Mouse (Mus musculus) heart, postnatal 14 days (tissue): ENCODE data around the gene Erc2. TPM values are rescaled to one million over a fixed set of nuclear protein-coding genes. Genes with fewer than 3 reads are reported as not detected.

ENCODE experiments used
- DNase-seq, 2 experiments: peaks; one replicate each; pipeline ENCODE4 v3.0.0; 2021 to 2022
- intact Hi-C: fragments of 180-260 bp; cut with DNase I; formaldehyde crosslinking; loops from one replicate; pipeline ENCODE4 v1.15.1; 2025
- total RNA-seq, 2 experiments: library from RNA; stranded (reverse); gene quantifications; 2 replicates each; pipeline ENCODE4 v1.2.3; 2021

The Erc2 gene
- total RNA-seq, 2 experiments from 2014 or later = 0.54 to 1.6 TPM

DNA sequence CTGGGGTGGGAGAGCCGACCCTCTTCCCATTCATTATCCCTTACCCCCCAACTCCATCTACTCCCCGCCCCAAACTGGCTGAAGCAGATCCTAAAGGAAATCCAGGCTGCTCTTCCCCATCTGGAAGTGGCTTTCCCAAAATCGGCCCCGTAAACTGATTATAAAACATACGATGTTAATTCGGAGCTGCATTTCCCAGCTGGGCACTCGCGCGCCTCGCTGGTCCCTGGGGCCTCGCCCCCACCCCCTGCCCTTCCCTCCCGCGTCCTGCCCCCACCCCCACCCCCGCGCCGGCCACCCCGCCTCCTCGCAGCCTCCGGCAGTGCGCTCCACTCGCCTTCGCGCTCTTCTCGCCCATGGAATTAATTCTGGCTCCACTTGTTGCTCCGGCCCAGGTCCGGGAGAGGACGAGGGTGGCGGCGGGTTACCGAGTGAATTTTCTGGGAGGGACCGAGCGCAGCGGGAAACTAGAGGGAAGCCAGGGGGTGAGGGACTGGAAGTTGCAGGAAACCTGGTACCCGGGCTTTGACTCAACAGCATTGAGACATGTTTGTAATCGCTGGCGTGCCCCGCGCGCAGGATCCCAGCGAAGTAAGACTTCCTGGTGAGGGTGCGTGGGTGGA is 888.9 kb downstream of the Erc2 start:
- peak in 1 of 2 experiments; percentile 26 for DNase-seq
- intact Hi-C loops = loop anchor here (10.0 kb wide), 1 partner anchor 934 kb away; no protein-coding TSS in a partner anchor

DNA sequence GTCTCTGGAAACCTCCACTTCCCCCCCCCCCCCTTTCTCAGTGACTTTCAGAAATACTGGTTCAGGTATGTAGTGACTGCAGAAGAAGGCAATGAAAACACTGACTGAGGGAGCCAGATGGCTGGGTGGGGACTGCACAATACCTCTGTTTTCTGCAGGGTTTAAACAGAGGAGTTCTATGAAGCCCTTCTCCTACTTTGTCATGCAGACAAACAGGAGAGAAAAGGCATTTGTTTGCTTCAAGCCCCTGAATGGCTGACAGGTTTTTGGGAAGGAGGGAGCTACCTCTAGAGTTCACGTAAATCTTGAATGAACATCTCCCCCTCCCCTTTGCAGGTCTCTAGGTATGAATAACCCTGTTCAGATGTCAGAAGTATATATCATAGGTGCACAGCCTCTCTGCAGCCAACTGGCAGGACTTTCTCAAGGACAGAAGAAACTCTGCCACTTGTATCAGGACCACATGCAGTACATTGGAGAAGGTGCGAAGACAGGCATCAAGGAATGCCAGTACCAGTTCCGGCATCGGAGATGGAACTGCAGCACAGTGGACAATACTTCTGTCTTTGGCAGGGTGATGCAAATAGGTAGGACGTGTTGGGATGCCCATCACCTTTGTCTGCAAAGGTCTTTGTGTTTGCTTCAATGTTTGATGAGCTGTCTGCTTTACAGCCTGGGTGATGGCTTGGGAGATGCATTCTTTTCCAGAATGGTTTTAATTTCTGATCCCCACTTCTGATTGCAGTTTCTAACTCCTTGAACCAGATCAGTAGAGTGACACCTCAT is 890.8 kb downstream of the Erc2 start:
- DNase-seq = no peak
- intact Hi-C loops = loop anchor here (10.0 kb wide), 1 partner anchor 932 kb away; no protein-coding TSS in a partner anchor

DNA sequence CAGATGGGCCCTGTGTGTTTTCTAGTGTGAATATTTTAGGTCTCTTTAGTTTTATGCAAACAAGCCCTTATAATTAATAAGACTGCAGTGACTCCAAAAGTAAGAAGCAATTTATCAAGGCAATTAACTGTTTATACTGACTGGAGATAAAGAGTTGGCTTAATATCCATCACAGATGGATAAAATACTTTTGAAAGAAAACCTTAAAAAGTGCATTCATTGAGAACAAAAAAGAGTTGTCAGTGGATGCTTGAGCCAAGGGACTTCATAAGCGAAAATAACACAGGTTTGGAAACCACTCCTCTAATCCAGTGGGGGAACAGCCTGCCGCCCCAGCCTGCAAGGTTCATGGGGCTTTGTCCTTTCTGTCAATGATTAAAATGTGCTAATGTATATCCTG is 891.9 kb downstream of the Erc2 start:
- intact Hi-C loops = loop anchor here (10.0 kb wide), 1 partner anchor 931 kb away; no protein-coding TSS in a partner anchor
- no peak for DNase-seq

DNA sequence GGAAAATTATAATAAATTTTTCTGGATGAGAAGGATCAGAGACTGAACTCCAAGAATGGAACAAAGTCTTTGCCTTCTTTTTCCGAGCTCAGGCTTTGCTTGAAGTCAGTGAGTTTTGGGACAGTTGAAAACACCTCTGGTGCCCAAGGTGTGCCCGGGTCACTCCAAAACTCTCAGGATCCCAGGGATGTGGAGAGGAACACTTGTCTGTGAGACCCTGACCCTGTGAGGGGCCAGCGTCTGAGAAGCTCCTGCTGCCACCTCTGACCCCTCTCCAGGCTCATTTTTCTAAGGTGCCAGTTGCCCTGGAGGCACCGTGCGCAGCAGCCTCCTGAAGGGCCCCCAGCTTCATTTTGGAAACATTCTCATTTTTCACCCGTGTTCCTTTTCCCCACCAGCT is 893.1 kb downstream of the Erc2 start:
- DNase-seq = no peak
- intact Hi-C loops = loop anchor here (10.0 kb wide), 1 partner anchor 929 kb away; no protein-coding TSS in a partner anchor

DNA sequence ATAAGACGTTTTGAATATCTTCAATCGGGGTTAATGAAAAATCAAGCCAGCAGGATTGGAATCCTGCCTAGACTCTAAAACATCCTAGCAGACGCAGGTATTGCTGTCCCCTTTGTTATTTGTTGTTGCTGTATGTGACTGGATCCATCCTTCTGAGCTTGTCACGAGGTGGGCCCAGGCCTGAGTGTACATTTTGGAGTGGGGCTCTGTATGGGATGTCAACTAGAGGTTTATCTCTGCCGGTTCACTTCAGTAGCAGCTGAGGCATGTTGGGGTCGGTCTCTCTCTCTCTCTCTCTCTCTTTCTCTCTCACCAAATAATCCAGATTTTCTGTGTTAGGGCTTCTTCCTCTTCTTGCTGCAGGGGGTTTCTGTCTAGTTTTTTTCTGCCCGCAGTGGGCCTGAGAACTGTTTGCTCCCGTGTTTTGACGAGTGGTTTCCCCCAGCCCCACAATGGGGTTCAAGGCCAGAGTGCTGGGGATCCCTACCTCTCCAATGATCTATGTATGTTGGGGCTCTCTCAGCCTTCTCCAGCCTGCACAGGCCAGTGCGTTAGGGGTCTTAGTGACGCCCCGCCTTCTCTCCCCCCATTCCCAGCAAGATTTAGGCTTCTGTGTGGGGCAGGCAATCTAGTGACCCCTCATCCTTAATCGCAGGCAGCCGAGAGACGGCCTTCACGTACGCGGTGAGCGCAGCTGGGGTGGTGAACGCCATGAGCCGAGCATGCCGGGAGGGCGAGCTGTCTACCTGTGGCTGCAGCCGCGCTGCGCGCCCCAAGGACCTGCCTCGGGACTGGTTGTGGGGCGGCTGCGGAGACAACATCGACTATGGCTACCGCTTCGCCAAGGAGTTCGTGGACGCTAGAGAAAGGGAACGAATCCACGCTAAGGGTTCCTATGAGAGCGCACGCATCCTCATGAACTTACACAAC is 895.7 kb downstream of the Erc2 start:
- no peak for DNase-seq
- intact Hi-C loops = loop anchor here (10.0 kb wide), 1 partner anchor 927 kb away; no protein-coding TSS in a partner anchor

DNA sequence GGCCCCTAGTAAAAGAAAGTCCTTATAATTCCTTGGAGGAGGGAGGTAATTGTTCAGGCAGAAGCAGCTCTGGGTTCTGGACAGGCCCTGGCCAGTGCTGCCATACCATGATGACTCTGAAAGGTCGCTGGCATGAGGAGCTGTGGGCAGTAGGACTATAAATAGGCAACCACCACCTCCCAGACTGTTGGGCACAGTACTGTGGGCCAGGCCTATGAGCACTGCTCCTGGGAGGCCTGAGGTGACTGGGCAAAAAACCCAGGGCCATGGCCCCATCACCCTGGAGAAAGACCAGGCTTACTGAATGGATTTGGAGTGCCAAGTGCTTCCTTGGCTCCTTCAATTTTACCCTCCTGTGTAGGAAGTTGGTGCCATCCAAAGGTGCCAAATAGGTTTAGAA is 898.9 kb downstream of the Erc2 start:
- intact Hi-C loops = no loop called here
- DNase-seq = no peak

DNA sequence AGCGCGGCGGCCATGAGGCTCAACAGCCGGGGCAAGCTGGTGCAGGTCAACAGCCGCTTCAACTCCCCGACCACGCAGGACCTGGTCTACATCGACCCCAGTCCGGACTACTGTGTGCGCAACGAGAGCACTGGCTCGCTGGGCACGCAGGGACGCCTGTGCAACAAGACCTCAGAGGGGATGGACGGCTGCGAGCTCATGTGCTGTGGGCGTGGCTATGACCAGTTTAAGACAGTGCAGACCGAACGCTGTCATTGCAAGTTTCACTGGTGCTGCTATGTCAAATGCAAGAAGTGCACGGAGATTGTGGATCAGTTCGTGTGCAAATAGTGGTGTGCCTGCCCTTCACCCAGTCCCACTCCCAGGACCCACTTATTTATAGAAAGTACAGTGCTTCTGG is 900.4 kb downstream of the Erc2 start:
- intact Hi-C loops = no loop called here
- no peak for DNase-seq

DNA sequence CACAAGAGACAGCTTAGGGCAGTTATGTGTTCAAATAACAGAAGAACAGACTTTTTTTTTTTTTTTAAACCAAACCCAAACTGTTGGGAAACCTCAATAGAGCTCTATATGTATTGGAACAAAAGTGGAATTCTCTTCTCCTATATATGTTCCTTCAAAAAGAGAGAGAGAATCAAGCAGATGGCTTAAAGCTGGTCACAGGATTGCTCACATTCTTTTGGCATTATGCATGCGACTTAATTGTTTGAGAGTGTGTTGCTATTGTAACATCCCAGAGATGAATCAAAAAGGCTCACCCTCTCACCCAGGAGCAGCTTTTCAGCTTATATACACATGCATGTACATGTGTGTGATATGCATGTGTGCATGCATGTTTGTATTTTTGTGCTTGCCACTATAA is 903.3 kb downstream of the Erc2 start:
- no peak for DNase-seq
- intact Hi-C loops = no loop called here

Other genes starting within 250 kb of the Erc2 start
- 10 to 100 TPM; 14.2 to 14.5 TPM for gene Fam208a, start 193.6 kb upstream of the Erc2 start, total RNA-seq
- gene Ccdc66, start 114.0 kb upstream of the Erc2 start, total RNA-seq = 1 to 10 TPM; 8.1 to 8.5 TPM